Mouse (Mus musculus) lung, embryonic 15.5 days (tissue): ENCODE data around the gene Arhgap25. TPM values are rescaled to one million over a fixed set of nuclear protein-coding genes. Genes with fewer than 3 reads are reported as not detected.
A peak's percentile ranks its signal among the peaks of the same experiment; 100 is the strongest.

Source experiments
- ATAC-seq: fragments of 200-750 bp; cut with Nextera tagmentation; 2 replicates; pipeline ENCODE4 v1.8.0; 2017; ENCODE audit warnings: moderate number of reproducible peaks, borderline replicate concordance; ENCODE audit not compliant: low FRiP score, low TSS enrichment; ENCODE audit errors: extremely low read depth
- H3K27ac ChIP-seq: fragments of 300-500 bp; sonication (generic); 2 replicates; pipeline ENCODE4 v1.5.1; 2015; ENCODE audit warnings: moderate library complexity, mild to moderate bottlenecking, inconsistent platforms
- H3K27me3 ChIP-seq: fragments of 300-500 bp; sonication (generic); 2 replicates; pipeline ENCODE4 v1.6.1; 2015; ENCODE audit warnings: inconsistent platforms
- H3K36me3 ChIP-seq: fragments of 300-500 bp; sonication (generic); 2 replicates; pipeline ENCODE4 v1.6.1; 2015; ENCODE audit warnings: inconsistent platforms
- H3K4me1 ChIP-seq: fragments of 300-500 bp; sonication (generic); 2 replicates; pipeline ENCODE4 v1.6.1; 2015; ENCODE audit warnings: inconsistent platforms
- H3K4me2 ChIP-seq: fragments of 300-500 bp; sonication (generic); 2 replicates; pipeline ENCODE4 v1.6.1; 2015; ENCODE audit warnings: inconsistent platforms, mild to moderate bottlenecking, moderate library complexity
- H3K4me3 ChIP-seq: fragments of 300-500 bp; sonication (generic); 2 replicates; pipeline ENCODE4 v1.5.1; 2015; ENCODE audit warnings: mild to moderate bottlenecking, inconsistent platforms
- H3K9ac ChIP-seq: fragments of 300-500 bp; sonication (generic); 2 replicates; pipeline ENCODE4 v1.6.1; 2015; ENCODE audit warnings: inconsistent platforms
- H3K9me3 ChIP-seq: fragments of 300-500 bp; sonication (generic); 2 replicates; pipeline ENCODE4 v1.6.1; 2016; ENCODE audit warnings: inconsistent platforms
- WGBS: fragments of 180-500 bp; shearing (Covaris S2); methylation state at CpG from one replicate; pipeline ENCODE4 v1.1.7; 2015; 5-methylcytosine and 5-hydroxymethylcytosine counted together
- polyA plus RNA-seq: library from polyadenylated mRNA; unstranded; fragments of >200 nt; fragmentation: Nextera tagmentation; extraction: Ambion mirVana; gene quantifications from 2 replicates; pipeline ENCODE4 v1.2.1, GENCODE M21; 2015

Gene Arhgap25
- polyA plus RNA-seq, 1 experiment from 2014 or later = 8.7 TPM

- no peak overlapping the region for H3K9ac ChIP-seq
- H3K27me3 ChIP-seq = no peaks in the 10 kb centered on the region
- H3K4me2 ChIP-seq = no peak overlapping the region
- ATAC-seq = no peak
- no peaks in the 10 kb centered on the region for H3K36me3 ChIP-seq
- WGBS = 49% methylated on average over 7 of the region's 7 CpGs
- no peak overlapping the region for H3K4me3 ChIP-seq
- no peaks in the 10 kb centered on the region for H3K9me3 ChIP-seq
- no peaks in the 10 kb centered on the region for H3K4me1 ChIP-seq
- H3K27ac ChIP-seq = no peak overlapping the region
Measured at GRCm38 (mm10) chr6:87552054-87552807, 19.2 kb upstream of the Arhgap25 start.

DNA sequence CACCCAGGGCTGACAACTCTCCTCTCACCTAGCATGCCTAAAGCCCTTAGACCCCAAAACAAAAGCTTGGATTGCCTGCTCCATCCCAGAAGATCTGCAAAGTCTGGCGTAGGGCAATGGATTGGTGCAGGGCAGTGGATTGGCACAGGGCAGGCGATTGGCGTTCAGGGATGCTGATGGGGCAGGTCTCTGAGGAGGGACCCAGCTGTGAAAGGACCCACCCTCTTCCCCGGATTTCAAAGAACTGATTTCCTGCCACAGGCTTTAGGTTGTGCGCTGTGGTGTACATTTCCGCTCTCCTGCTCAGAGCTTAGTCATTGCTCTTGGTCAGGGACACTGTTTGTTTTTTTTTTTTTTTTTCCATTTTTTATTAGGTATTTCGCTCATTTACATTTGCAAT, 14.8 kb upstream of the Arhgap25 start:
- no peak overlapping the region for H3K9ac ChIP-seq
- H3K36me3 ChIP-seq = no peaks in the 10 kb centered on the region
- H3K4me1 ChIP-seq = no peaks in the 10 kb centered on the region
- no peak overlapping the region for H3K4me2 ChIP-seq
- no peaks in the 10 kb centered on the region for H3K27me3 ChIP-seq
- no peak overlapping the region for H3K27ac ChIP-seq
- no peaks in the 10 kb centered on the region for H3K9me3 ChIP-seq
- 88% methylated on average over 7 of the region's 7 CpGs for WGBS
- ATAC-seq = no peak
- H3K4me3 ChIP-seq = no peak overlapping the region

GRCm38 (mm10) chr6:87547431-87547830, 14.4 kb upstream of the Arhgap25 start:
- 72% methylated on average over 4 of the region's 4 CpGs for WGBS
- Histone ChIP-seq H3K9me3 (no peaks in the 10 kb centered on the region), H3K9ac (no peak overlapping the region), H3K27ac (no peak overlapping the region), H3K4me2 (no peak overlapping the region), H3K4me1 (no peaks in the 10 kb centered on the region), H3K27me3 (no peaks in the 10 kb centered on the region), H3K36me3 (no peaks in the 10 kb centered on the region), H3K4me3 (no peak overlapping the region)
- no peak for ATAC-seq

- 41% methylated on average over 1 of the region's 1 CpGs for WGBS
- Histone ChIP-seq H3K4me3 (no peak overlapping the region), H3K27ac (no peak overlapping the region), H3K9ac (no peak overlapping the region), H3K36me3 (no peaks in the 10 kb centered on the region), H3K4me2 (no peak overlapping the region), H3K4me1 (no peaks in the 10 kb centered on the region), H3K27me3 (no peaks in the 10 kb centered on the region), H3K9me3 (no peaks in the 10 kb centered on the region)
- ATAC-seq = no peak
Measured at GRCm38 (mm10) chr6:87545331-87546217, 12.5 kb upstream of the Arhgap25 start.

DNA sequence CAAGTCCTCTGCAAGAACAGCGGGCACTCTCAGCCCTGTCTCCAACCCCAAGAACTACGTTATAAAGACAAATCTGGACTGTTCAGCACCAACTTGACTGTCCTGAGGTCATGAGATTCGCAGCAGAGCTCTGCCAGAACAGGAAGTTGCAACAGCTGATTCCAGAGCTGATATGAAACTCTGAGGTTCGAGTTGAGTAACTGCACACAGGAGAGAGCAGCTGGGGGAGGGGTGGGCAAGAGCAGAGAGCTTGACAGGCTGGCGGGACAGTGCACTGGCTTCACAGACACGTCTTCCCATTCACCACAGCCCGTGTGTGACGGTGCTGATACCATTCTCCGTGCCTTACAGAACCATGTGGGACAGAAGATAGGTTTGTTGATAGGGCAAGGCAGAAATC, 9.0 kb upstream of the Arhgap25 start:
- 29% methylated on average over 9 of the region's 9 CpGs for WGBS
- no peak overlapping the region for H3K4me2 ChIP-seq
- no peak overlapping the region for H3K27ac ChIP-seq
- ATAC-seq = peak; percentile 73; the same call in 1 of the 2 replicates
- H3K4me1 ChIP-seq = no peaks in the 10 kb centered on the region
- no peak overlapping the region for H3K4me3 ChIP-seq
- no peaks in the 10 kb centered on the region for H3K27me3 ChIP-seq
- H3K9me3 ChIP-seq = no peaks in the 10 kb centered on the region
- no peak overlapping the region for H3K9ac ChIP-seq
- no peaks in the 10 kb centered on the region for H3K36me3 ChIP-seq

- Histone ChIP-seq H3K4me2 (no peak overlapping the region), H3K4me3 (no peak overlapping the region), H3K27ac (no peak overlapping the region), H3K36me3 (no peaks in the 10 kb centered on the region), H3K4me1 (no peaks in the 10 kb centered on the region), H3K9me3 (no peaks in the 10 kb centered on the region), H3K27me3 (no peaks in the 10 kb centered on the region), H3K9ac (no peak overlapping the region)
- ATAC-seq = no peak
- 59% methylated on average over 6 of the region's 6 CpGs for WGBS
Measured at GRCm38 (mm10) chr6:87541171-87541571, 8.1 kb upstream of the Arhgap25 start.

DNA sequence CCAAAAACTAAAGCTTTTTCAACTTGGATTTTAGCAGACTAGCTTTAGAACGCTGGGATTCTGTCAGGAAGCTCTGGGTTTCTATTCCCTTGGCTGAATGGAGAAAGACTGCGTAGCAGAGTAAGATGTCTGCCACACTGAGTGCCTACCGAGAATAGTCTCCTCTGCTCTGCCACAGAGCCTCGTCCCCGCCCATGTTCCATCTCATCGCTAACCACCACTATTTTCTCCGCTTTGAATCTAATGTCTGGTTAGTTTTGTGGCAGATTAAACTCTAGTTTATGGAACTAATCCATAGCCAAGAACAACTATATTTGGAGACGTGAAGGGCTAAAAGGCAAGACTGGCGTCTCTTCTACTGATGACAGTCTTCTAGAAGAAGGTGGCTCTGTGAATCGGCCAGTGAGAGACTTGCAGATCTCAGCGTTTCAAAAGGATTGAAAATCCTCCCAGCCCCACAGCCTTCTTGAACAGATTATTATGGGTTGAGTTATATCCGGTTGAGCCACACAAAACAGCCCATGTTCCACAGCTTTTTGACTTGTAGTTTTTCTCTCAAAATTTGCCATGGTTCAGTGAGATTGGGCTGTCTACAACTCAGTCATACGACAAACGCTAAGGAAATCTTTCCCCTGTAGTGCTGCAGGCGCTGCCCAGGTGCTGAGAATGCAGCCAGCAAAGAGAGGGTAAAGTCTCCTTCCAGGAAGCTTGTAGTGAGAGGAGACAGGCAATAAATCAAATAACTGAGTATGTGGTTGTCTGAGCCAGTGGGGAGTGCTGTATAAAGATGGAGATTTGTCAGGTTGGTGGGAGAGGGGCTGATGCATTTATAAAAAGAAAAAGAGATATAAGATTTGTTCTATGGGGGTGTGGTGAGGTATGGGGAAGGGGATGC, 5.6 kb upstream of the Arhgap25 start:
- Histone ChIP-seq H3K9ac (no peak overlapping the region), H3K4me1 (no peaks in the 10 kb centered on the region), H3K4me3 (no peak overlapping the region), H3K27ac (no peak overlapping the region), H3K4me2 (no peak overlapping the region), H3K9me3 (no peaks in the 10 kb centered on the region), H3K27me3 (no peaks in the 10 kb centered on the region), H3K36me3 (no peaks in the 10 kb centered on the region)
- no peak for ATAC-seq
- WGBS = 76% methylated on average over 15 of the region's 15 CpGs

DNA sequence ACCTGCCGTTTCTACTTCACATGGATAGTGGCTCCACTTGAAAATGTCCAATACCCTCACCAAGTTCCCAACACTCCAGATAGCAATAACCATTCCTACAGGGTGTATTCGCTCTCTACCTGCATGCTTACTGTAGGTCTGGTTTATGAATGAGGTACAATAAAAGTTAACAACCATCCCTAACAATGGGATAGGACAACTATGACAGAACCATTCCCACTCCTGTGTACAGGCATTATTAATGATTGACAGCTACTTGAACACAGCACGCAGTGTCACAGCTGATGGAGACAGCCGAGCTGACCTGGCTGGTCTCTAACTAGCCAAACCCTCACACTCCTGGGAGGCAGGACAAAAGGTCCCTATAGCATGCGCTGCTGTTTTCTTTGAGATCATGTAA, 4.6 kb upstream of the Arhgap25 start:
- no peak overlapping the region for H3K4me2 ChIP-seq
- no peak overlapping the region for H3K4me3 ChIP-seq
- no peaks in the 10 kb centered on the region for H3K36me3 ChIP-seq
- WGBS = 55% methylated on average over 5 of the region's 5 CpGs
- no peaks in the 10 kb centered on the region for H3K27me3 ChIP-seq
- no peak overlapping the region for H3K27ac ChIP-seq
- no peaks in the 10 kb centered on the region for H3K9me3 ChIP-seq
- peaks cover 4% of the 10 kb centered on the region; the same call in 1 of the 2 replicates for H3K4me1 ChIP-seq
- ATAC-seq = no peak
- no peak overlapping the region for H3K9ac ChIP-seq

- Histone ChIP-seq H3K4me3 (no peak overlapping the region), H3K9ac (no peak overlapping the region), H3K36me3 (no peaks in the 10 kb centered on the region), H3K4me2 (no peak overlapping the region), H3K27ac (no peak overlapping the region), H3K4me1 (peaks cover 4% of the 10 kb centered on the region; the same call in 1 of the 2 replicates), H3K9me3 (no peaks in the 10 kb centered on the region), H3K27me3 (no peaks in the 10 kb centered on the region)
- ATAC-seq = no peak
- WGBS = 57% methylated on average over 8 of the region's 8 CpGs
Measured at GRCm38 (mm10) chr6:87536270-87536669, 3.2 kb upstream of the Arhgap25 start.

DNA sequence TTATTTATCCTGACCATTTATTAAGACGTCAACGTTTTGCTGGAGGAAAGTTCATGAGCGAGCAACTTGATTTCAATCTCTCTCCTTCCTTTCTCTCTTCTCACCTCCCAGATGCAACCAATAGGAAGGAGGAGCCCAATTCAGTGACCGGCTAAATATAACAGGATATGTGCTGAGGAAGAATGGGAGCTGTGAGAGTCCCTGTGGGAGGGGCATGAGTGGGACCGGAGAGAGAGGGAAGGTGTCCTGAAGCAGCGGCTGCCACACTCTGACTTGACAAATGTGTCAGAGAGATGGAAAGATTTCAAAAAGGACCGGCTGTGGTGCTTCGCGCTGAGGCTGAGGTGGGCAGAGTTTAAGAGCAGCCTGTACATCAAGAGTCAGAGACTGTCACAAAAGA, 2.6 kb upstream of the Arhgap25 start:
- no peak for ATAC-seq
- Histone ChIP-seq H3K4me3 (no peak overlapping the region), H3K9ac (no peak overlapping the region), H3K36me3 (no peaks in the 10 kb centered on the region), H3K9me3 (no peaks in the 10 kb centered on the region), H3K4me1 (peaks cover 4% of the 10 kb centered on the region; the same call in 1 of the 2 replicates), H3K27me3 (no peaks in the 10 kb centered on the region), H3K4me2 (no peak overlapping the region), H3K27ac (no peak overlapping the region)
- 32% methylated on average over 9 of the region's 9 CpGs for WGBS

DNA sequence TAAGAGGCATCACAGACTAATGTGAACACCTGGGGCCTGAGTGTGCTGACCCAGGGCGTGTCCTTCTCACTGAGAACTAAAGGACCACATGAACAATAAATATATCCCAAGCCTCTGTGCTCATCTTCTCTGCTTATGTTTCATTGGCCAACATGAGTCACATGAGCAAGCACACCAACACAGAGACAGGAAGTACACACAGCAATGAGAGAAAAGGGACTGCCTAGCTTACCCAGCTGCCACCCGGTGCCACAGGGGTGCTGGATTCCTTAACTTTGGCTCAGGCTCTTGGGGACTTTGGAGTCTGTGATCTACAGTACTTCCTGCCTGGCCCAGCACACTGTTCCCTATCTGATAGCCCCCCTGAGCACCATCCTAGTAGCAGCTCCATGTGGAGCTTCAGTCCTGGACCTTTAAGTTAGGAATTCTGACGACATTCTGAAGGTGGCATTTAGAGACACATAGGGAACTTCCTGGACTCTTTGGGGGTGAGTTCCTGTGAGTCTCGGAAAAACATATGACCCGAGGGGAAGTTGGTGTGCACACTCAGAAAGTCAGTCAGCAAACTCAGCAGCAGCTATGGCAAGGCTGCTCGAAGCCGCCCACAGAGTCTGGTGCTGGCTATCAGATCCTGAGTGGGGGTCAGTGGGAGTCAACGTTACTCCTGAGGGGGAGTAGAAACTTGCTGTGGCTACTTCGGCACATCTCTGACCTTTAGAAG, 2.0 kb upstream of the Arhgap25 start:
- H3K27me3 ChIP-seq = no peaks in the 10 kb centered on the region
- H3K27ac ChIP-seq = no peak overlapping the region
- H3K4me2 ChIP-seq = no peak overlapping the region
- H3K4me3 ChIP-seq = no peak overlapping the region
- no peak overlapping the region for H3K9ac ChIP-seq
- peaks cover 4% of the 10 kb centered on the region; the same call in 1 of the 2 replicates for H3K4me1 ChIP-seq
- no peak for ATAC-seq
- 59% methylated on average over 9 of the region's 9 CpGs for WGBS
- no peaks in the 10 kb centered on the region for H3K9me3 ChIP-seq
- no peaks in the 10 kb centered on the region for H3K36me3 ChIP-seq
